Mouse (Mus musculus): Measurements from ENCODE around the gene Cep97.
"Not testable (repeated sequence)": the region's sequence is repeated elsewhere in the genome, so short reads cannot be mapped to it uniquely, and the experiment has no call there.

The Cep97 gene

GRCm38 (mm10) chr16:55934453-55935037, at the start of gene Cep97:
Gene Cep97 (minus strand): TSS chr16:55934855.
- DNase-seq (ENCODE audit: low read depth, low spot score), result peak; percentile 96

GRCm38 (mm10) chr16:55974903-55975285, 40.2 kb upstream of the Cep97 start:
- DNase-seq (ENCODE audit: low read depth, low spot score), result peak; percentile 53

GRCm38 (mm10) chr16:55974256-55974902, 39.7 kb upstream of the Cep97 start:
- DNase-seq (ENCODE audit: low read depth, low spot score), result peak; percentile 94

- DNase-seq (ENCODE audit: low read depth, low spot score), result peak; percentile 99
Observed at GRCm38 (mm10) chr16:55973431-55974255, 39.0 kb upstream of the Cep97 start, which contains the start of gene Zbtb11. Gene Zbtb11 (plus strand): TSS chr16:55973883.

- DNase-seq (ENCODE audit: low read depth, low spot score), result no peak
Observed at GRCm38 (mm10) chr16:55972626-55973201, 38.1 kb upstream of the Cep97 start.

- no peak for DNase-seq (ENCODE audit: low read depth, low spot score)
Observed at GRCm38 (mm10) chr16:55971735-55972615, 37.3 kb upstream of the Cep97 start.

GRCm38 (mm10) chr16:55970416-55970815, 35.8 kb upstream of the Cep97 start:
- DNase-seq (ENCODE audit: low read depth, low spot score), result no peak

- DNase-seq (ENCODE audit: low read depth, low spot score), result peak; percentile 84
Observed at GRCm38 (mm10) chr16:55969147-55969546, 34.5 kb upstream of the Cep97 start.

GRCm38 (mm10) chr16:55967221-55967620, 32.6 kb upstream of the Cep97 start:
- DNase-seq (ENCODE audit: low read depth, low spot score), result no peak

GRCm38 (mm10) chr16:55966212-55966871, 31.7 kb upstream of the Cep97 start, which contains the start of gene Rpl24:
Gene Rpl24 (plus strand): TSS chr16:55966275.
- peak; percentile 96 for DNase-seq (ENCODE audit: low read depth, low spot score)

GRCm38 (mm10) chr16:55964126-55964949, 29.7 kb upstream of the Cep97 start:
- peak; percentile 51 for DNase-seq (ENCODE audit: low read depth, low spot score)

- DNase-seq (ENCODE audit: low read depth, low spot score), result not testable (repeated sequence)
Observed at GRCm38 (mm10) chr16:55963068-55963467, 28.4 kb upstream of the Cep97 start.

- not testable (repeated sequence) for DNase-seq (ENCODE audit: low read depth, low spot score)
Observed at GRCm38 (mm10) chr16:55954196-55954595, 19.5 kb upstream of the Cep97 start.

GRCm38 (mm10) chr16:55952771-55953170, 18.1 kb upstream of the Cep97 start:
- DNase-seq (ENCODE audit: low read depth, low spot score), result no peak

GRCm38 (mm10) chr16:55951679-55952327, 17.1 kb upstream of the Cep97 start:
- DNase-seq (ENCODE audit: low read depth, low spot score), result no peak

- peak; percentile 95 for DNase-seq (ENCODE audit: low read depth, low spot score)
Observed at GRCm38 (mm10) chr16:55950946-55951678, 16.5 kb upstream of the Cep97 start.

- no peak for DNase-seq (ENCODE audit: low read depth, low spot score)
Observed at GRCm38 (mm10) chr16:55950462-55950861, 15.8 kb upstream of the Cep97 start.

GRCm38 (mm10) chr16:55948963-55949362, 14.3 kb upstream of the Cep97 start:
- DNase-seq (ENCODE audit: low read depth, low spot score), result no peak
